Mouse (Mus musculus) layer of hippocampus, adult 6 months (tissue): ENCODE results near the gene Trp73. TPM values are rescaled to one million over a fixed set of nuclear protein-coding genes. Genes with fewer than 3 reads are reported as not detected.

Experiments used
- long read RNA-seq, 2 experiments: library from polyadenylated mRNA; unstranded; transcript quantifications; one replicate each; pipeline ENCODE4 v2.0.0; 2019 to 2020
- polyA plus RNA-seq: library from polyadenylated mRNA; unstranded; fragments of <200 nt; fragmentation: Nextera tagmentation; gene quantifications from 2 replicates; pipeline ENCODE4 v1.2.3, GENCODE M21; 2021

The Trp73 gene
- polyA plus RNA-seq: 0.36 and 0.79 TPM in 2 replicates
- long read RNA-seq, experiment 1, partial matches to known transcripts: 0 of 1 reads
- long read RNA-seq, experiment 1, other reads (novel, unspliced or antisense): 1 of 1 reads
- long read RNA-seq, experiment 2, full-length matches to known transcripts: 2 of 2 reads
- long read RNA-seq, experiment 2, partial matches to known transcripts: 0 of 2 reads
- long read RNA-seq, experiment 2, other reads (novel, unspliced or antisense): 0 of 2 reads

DNA sequence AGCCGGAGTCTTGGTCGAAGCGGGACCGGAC lies at the start of gene Trp73:
TSS of gene Trp73 (minus strand) at position 27 of the 31 bp plus-strand sequence.

DNA sequence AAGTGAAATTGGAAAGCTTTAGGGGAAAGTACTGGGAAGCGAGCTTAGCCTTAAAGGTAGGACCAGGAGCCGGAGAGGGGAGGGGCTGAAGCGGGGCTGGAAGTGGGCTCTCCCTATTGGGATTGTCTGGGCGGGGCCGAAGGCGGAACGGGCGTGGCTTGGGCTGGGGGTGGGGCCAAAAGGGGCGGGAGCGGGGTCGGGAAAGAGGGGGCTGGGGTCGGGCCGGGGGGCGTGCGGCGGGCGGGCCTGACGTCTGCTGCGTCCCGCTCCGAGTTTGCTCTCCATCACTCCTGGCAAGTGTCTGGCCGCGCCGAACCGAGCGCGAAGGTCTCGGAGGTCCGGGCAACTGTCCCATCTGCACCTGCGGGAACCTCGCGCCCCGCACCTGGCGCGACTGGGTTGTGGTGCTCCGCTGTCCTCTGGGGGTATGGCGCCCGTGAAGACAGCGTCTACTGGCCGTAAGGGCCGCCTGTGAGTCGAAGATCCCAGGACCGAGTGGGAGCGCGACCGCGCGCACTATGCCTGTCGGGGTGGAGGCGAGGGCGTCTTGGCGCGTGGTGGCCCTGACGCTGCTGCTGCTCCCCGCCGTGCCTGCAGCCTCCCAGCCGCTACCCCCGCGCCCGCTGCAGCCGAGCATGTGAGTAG lies 30.6 kb upstream of the Trp73 start, which contains the start of gene Megf6:
TSS of gene Megf6 (plus strand) at position 225 of the 645 bp plus-strand sequence.

GRCm38 (mm10) chr4:154160538-154161390 lies 20.8 kb upstream of the Trp73 start, which contains the start of gene Tprgl:
TSS of gene Tprgl (minus strand) at chr4:154160666.

GRCm38 (mm10) chr4:154142211-154143040 lies 2.4 kb upstream of the Trp73 start, which contains the start of gene Wrap73:
TSS of gene Wrap73 (plus strand) at chr4:154142372.

DNA sequence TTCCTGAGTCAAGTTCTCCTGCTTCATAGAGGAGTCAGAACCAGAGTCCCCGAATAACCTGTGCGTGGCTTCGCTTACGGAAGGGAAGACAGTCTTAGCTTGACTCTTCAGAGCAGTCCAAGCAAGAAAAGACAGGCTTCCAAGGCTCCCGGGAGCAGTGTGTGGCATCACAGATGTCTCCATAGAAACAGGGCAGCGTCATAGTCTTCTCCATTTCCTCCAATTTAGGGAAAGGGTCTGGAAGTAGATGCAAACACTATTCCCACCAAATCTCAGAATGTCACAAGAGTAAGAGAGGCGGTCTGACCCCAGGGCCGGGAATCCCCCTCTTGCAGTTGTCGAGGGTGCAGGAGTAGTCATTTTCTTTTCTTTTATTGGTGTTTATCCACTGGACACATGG lies 97.4 kb downstream of the Trp73 start, which contains the start of gene Ccdc27:
TSS of gene Ccdc27 (minus strand) at position 101 of the 400 bp plus-strand sequence.

GRCm38 (mm10) chr4:154025641-154026440 lies 114.2 kb downstream of the Trp73 start, which contains the start of gene Smim1:
TSS of gene Smim1 (minus strand) at chr4:154026230.

GRCm38 (mm10) chr4:154011646-154012089 lies 128.3 kb downstream of the Trp73 start, which contains the start of gene Lrrc47:
TSS of gene Lrrc47 (plus strand) at chr4:154011731.

Other genes starting within 250 kb of the Trp73 start
- 51.6 and 53.2 TPM in 2 replicates for gene A430005L14Rik, start 183.0 kb downstream of the Trp73 start, polyA plus RNA-seq
- gene Dffb, start 165.1 kb downstream of the Trp73 start, polyA plus RNA-seq: 2.1 and 2.3 TPM in 2 replicates
- gene Cep104, start 165.0 kb downstream of the Trp73 start, polyA plus RNA-seq: 13.2 and 13.6 TPM in 2 replicates
- gene Lrrc47, start 128.5 kb downstream of the Trp73 start, polyA plus RNA-seq: 1.9 and 3.0 TPM in 2 replicates
- gene Smim1, start 114.0 kb downstream of the Trp73 start, polyA plus RNA-seq: 43.9 and 46.6 TPM in 2 replicates
- not detected in 2 replicates for gene Ccdc27, start 97.5 kb downstream of the Trp73 start, polyA plus RNA-seq
- 30.6 and 32.1 TPM in 2 replicates for gene Wrap73, start 2.2 kb upstream of the Trp73 start, polyA plus RNA-seq
- gene Tprgl, start 20.5 kb upstream of the Trp73 start, polyA plus RNA-seq: 106 and 124 TPM in 2 replicates
- gene Megf6, start 30.5 kb upstream of the Trp73 start, polyA plus RNA-seq: 0.80 and 1.3 TPM in 2 replicates
- 0.25 and 0.55 TPM in 2 replicates for gene Arhgef16, start 161.5 kb upstream of the Trp73 start, polyA plus RNA-seq
- gene B230104I21Rik, start 195.9 kb upstream of the Trp73 start, polyA plus RNA-seq: 1.1 and 1.8 TPM in 2 replicates